Comparison of ENCODE assay signal across 21 mouse cellular contexts in genomic region chr8:93938193-93938592, GRCm38 (mm10).
DNase-seq lines count a peak whose midpoint lies in the region; ATAC-seq and TF ChIP-seq lines count a peak whose summit lies in the region.
"Had no signal": no experiment of that assay in that cellular context is flagged by ENCODE, and none has a peak within 500 bp of the region (broad histone marks: within the 10 kb centered on the region; RNA-seq: fewer than 3 reads in every experiment).

No protein-coding gene starts in this region.

- TF ChIP-seq CTCF in layer of hippocampus, adult 2 months (conservative IDR thresholded peaks at IDR 0.05) = no peak
- no peak for TF ChIP-seq CTCF in C2C12 (IDR thresholded peaks at IDR 0.05; ENCODE audit: control insufficient read depth, insufficient read depth, insufficient read length)

- peak overlapping the region; percentile 44; the same call in 1 of the 2 replicates for H3K27ac ChIP-seq in layer of hippocampus, adult 2 months
- no peak overlapping the region for H3K27ac ChIP-seq in heart, embryonic 11.5 days (ENCODE audit: low read depth, low read length)
- H3K27ac ChIP-seq: embryonic facial prominence, embryonic 10.5 days; embryonic facial prominence, embryonic 12.5 days; forebrain, embryonic 10.5 days; forebrain, embryonic 12.5 days had no signal

- H3K4me3 ChIP-seq in layer of hippocampus, adult 2 months = no peak overlapping the region
- H3K4me3 ChIP-seq in C2C12 (ENCODE audit: insufficient read depth, poor library complexity, severe bottlenecking) = no peak overlapping the region
- no peak overlapping the region for H3K4me3 ChIP-seq in myocyte
- H3K4me3 ChIP-seq in heart, embryonic 11.5 days (ENCODE audit: low read depth, low read length) = no peak overlapping the region
- H3K4me3 ChIP-seq: embryonic facial prominence, embryonic 10.5 days; embryonic facial prominence, embryonic 12.5 days; forebrain, embryonic 10.5 days; forebrain, embryonic 12.5 days had no signal

- no peaks in the 10 kb centered on the region for H3K27me3 ChIP-seq in C2C12 (ENCODE audit: control insufficient read depth, insufficient read depth, insufficient read length)
- H3K27me3 ChIP-seq in myocyte (ENCODE audit: control insufficient read depth, insufficient read depth, insufficient read length) = no peaks in the 10 kb centered on the region
- no peaks in the 10 kb centered on the region for H3K27me3 ChIP-seq in heart, embryonic 11.5 days (ENCODE audit: control insufficient read depth, insufficient read depth, low read length)
- H3K27me3 ChIP-seq: embryonic facial prominence, embryonic 12.5 days; forebrain, embryonic 12.5 days had no signal

- H3K79me3 ChIP-seq in C2C12 (ENCODE audit: low read depth) = no peaks in the 10 kb centered on the region

- H3ac ChIP-seq in C2C12 (ENCODE audit: control insufficient read depth, insufficient read length, low read depth) = no peak overlapping the region
- no peak overlapping the region for H3ac ChIP-seq in myocyte (ENCODE audit: control insufficient read depth, insufficient read length)

- peaks cover 21% of the 10 kb centered on the region for H3K4me1 ChIP-seq in heart, embryonic 11.5 days (ENCODE audit: control insufficient read depth, insufficient read depth, low read length)
- H3K4me1 ChIP-seq: embryonic facial prominence, embryonic 12.5 days had no signal

- peak; percentile 35 for TF ChIP-seq POLR2A in myocyte (IDR thresholded peaks at IDR 0.05; ENCODE audit: insufficient read length, low read depth)

- no peak for DNase-seq in layer of hippocampus, adult 2 months (ENCODE audit: low spot score in 2 of 2)
- DNase-seq in layer of hippocampus, adult 9-11 months = no peak
- no peak for DNase-seq in natural killer cell, adult 2 months (ENCODE audit: low spot score in 2 of 2)
- DNase-seq: adrenal gland, adult 2 months; adrenal gland, postnatal 10 days; adrenal gland, postnatal 36 days; B cell, adult 2 months; cerebellum, adult 11-12 months; cerebellum, adult 2 months; cerebellum, adult 9-10 months; cerebellum, postnatal 10 days; cerebellum, postnatal 25 days had no signal

- no peaks in the 10 kb centered on the region for H3K9me3 ChIP-seq in heart, embryonic 11.5 days (replicated peaks; ENCODE audit: control insufficient read depth, low read length)
- H3K9me3 ChIP-seq: embryonic facial prominence, embryonic 10.5 days; embryonic facial prominence, embryonic 12.5 days; forebrain, embryonic 10.5 days; forebrain, embryonic 12.5 days had no signal

- no peak for ATAC-seq in heart, embryonic 11.5 days (replicated peaks; ENCODE audit: insufficient number of reproducible peaks, low FRiP score, low TSS enrichment)
- ATAC-seq: forebrain, embryonic 14.5 days; forebrain, embryonic 16.5 days had no signal

- no peaks in the 10 kb centered on the region for H3K79me2 ChIP-seq in C2C12 (ENCODE audit: control insufficient read depth, insufficient read depth)
- no peaks in the 10 kb centered on the region for H3K79me2 ChIP-seq in myocyte (ENCODE audit: control insufficient read depth, insufficient read depth)

- peak overlapping the region; percentile 37 for H3K4me2 ChIP-seq in myocyte (ENCODE audit: low read depth)
- no peak overlapping the region for H3K4me2 ChIP-seq in heart, embryonic 11.5 days
- H3K4me2 ChIP-seq: embryonic facial prominence, embryonic 12.5 days; forebrain, embryonic 12.5 days had no signal

- no peak overlapping the region for H3K9ac ChIP-seq in heart, embryonic 11.5 days (ENCODE audit: low read depth, low read length)
- H3K9ac ChIP-seq: embryonic facial prominence, embryonic 12.5 days; forebrain, embryonic 12.5 days had no signal

- WGBS in heart, embryonic 11.5 days (ENCODE audit: insufficient replicate concordance) = 59% methylated on average over 3 of the region's 3 CpGs

- H3K36me3 ChIP-seq in C2C12 (ENCODE audit: control insufficient read depth, insufficient read depth) (no peaks in the 10 kb centered on the region), myocyte (ENCODE audit: control insufficient read depth, insufficient read depth) (no peaks in the 10 kb centered on the region)
- no peaks in the 10 kb centered on the region for H3K36me3 ChIP-seq in heart, embryonic 11.5 days (ENCODE audit: control insufficient read depth, insufficient read depth, low read length)
- H3K36me3 ChIP-seq: embryonic facial prominence, embryonic 10.5 days; embryonic facial prominence, embryonic 12.5 days; forebrain, embryonic 12.5 days had no signal

TF ChIP-seq in C2C12, 6 proteins besides CTCF, POLR2A, EP300 and RAD21:
- TF ChIP-seq FOSL1 (IDR thresholded peaks at IDR 0.05; ENCODE audit: insufficient read depth, low read length, poor library complexity, severe bottlenecking) (no peak), MYOD1 (IDR thresholded peaks at IDR 0.05; ENCODE audit: control insufficient read depth, insufficient read length, low read depth) (peak; percentile 51)
TF ChIP-seq in C2C12: peak in this region for 1.

TF ChIP-seq in myocyte, 11 proteins besides CTCF, POLR2A, EP300 and RAD21:
- no peak for TF ChIP-seq POLR2AphosphoS2 (IDR thresholded peaks at IDR 0.05; ENCODE audit: insufficient read length, low read depth)
- no peak for TF ChIP-seq REST (IDR thresholded peaks at IDR 0.05; ENCODE audit: insufficient read depth, insufficient read length)
- TF ChIP-seq MAX (IDR thresholded peaks at IDR 0.05; ENCODE audit: low read depth) = peak; percentile 17
- peak; percentile 69 for TF ChIP-seq TCF12 (IDR thresholded peaks at IDR 0.05; ENCODE audit: insufficient read depth, poor library complexity, severe bottlenecking)
- TF ChIP-seq TCF3 (IDR thresholded peaks at IDR 0.05; ENCODE audit: insufficient read length, low read depth) = peak; percentile 31
- no peak for TF ChIP-seq E2F4 (IDR thresholded peaks at IDR 0.05; ENCODE audit: insufficient read depth)
- TF ChIP-seq USF1 (IDR thresholded peaks at IDR 0.05; ENCODE audit: low read depth) = no peak
- TF ChIP-seq CEBPB (IDR thresholded peaks at IDR 0.05; ENCODE audit: insufficient read depth, poor library complexity, severe bottlenecking) = peak; percentile 22; the same call in 1 of the 2 replicates
- TF ChIP-seq MYOD1 (IDR thresholded peaks at IDR 0.05; ENCODE audit: control insufficient read depth in 1 of 3, insufficient read length in 2 of 3, low read depth in 2 of 3) = peak in 2 of 3 experiments; percentile 65 to 73
- peak in 1 of 3 experiments; percentile 73 for TF ChIP-seq MYOG (IDR thresholded peaks at IDR 0.05; ENCODE audit: control insufficient read depth in 1 of 3, insufficient read depth in 1 of 3, insufficient read length in 2 of 3, low read depth in 2 of 3)
TF ChIP-seq in myocyte: peak in this region for 6.
